ENCODE assay signal across 8 mouse cellular contexts in genomic region chr3:36481776-36482193, GRCm38 (mm10). TPM values are rescaled to one million over a fixed set of nuclear protein-coding genes. Genes with fewer than 3 reads are reported as not detected.
A peak's percentile ranks its signal among the peaks of the same experiment; 100 is the strongest.
DNase-seq lines count a peak whose midpoint lies in the region; ATAC-seq lines count a peak whose summit lies in the region.

No protein-coding gene starts in this region.

- H3K9ac ChIP-seq in embryonic facial prominence, embryonic 14.5 days (ENCODE audit: low read depth, low read length): peak overlapping the region; percentile 26; the same call in 1 of the 2 replicates
- H3K9ac ChIP-seq in heart, embryonic 13.5 days: peak overlapping the region; percentile 79
- H3K9ac ChIP-seq in kidney, embryonic 16.5 days (replicated peaks; ENCODE audit: low read length): peak overlapping the region; percentile 45
- H3K9ac ChIP-seq in stomach, embryonic 14.5 days (replicated peaks; ENCODE audit: low read depth, low read length): no peak overlapping the region

- no peaks in the 10 kb centered on the region for H3K36me3 ChIP-seq in embryonic facial prominence, embryonic 14.5 days (ENCODE audit: control insufficient read depth, insufficient read depth, low read length)
- H3K36me3 ChIP-seq in heart, embryonic 13.5 days: no peaks in the 10 kb centered on the region
- H3K36me3 ChIP-seq in kidney, embryonic 16.5 days (ENCODE audit: insufficient read depth, low read length): no peaks in the 10 kb centered on the region
- no peaks in the 10 kb centered on the region for H3K36me3 ChIP-seq in midbrain, embryonic 10.5 days
- no peaks in the 10 kb centered on the region for H3K36me3 ChIP-seq in stomach, embryonic 14.5 days (ENCODE audit: control insufficient read depth, insufficient read depth, low read length)

- peak overlapping the region; percentile 41 for H3K4me2 ChIP-seq in embryonic facial prominence, embryonic 14.5 days (ENCODE audit: low read depth, low read length)
- peak overlapping the region; percentile 60 for H3K4me2 ChIP-seq in heart, embryonic 13.5 days
- no peak overlapping the region; the same call in 1 of the 2 replicates for H3K4me2 ChIP-seq in kidney, embryonic 16.5 days (replicated peaks; ENCODE audit: low read depth, low read length)
- peak overlapping the region; percentile 17; the same call in 1 of the 2 replicates for H3K4me2 ChIP-seq in stomach, embryonic 14.5 days (replicated peaks; ENCODE audit: low read depth, low read length)

- peaks cover 32% of the 10 kb centered on the region for H3K4me1 ChIP-seq in embryonic facial prominence, embryonic 14.5 days (ENCODE audit: control insufficient read depth, insufficient read depth, low read length)
- H3K4me1 ChIP-seq in heart, embryonic 13.5 days: peaks cover 38% of the 10 kb centered on the region
- H3K4me1 ChIP-seq in kidney, embryonic 16.5 days (ENCODE audit: insufficient read depth, low read length): peaks cover 17% of the 10 kb centered on the region; the same call in 1 of the 2 replicates
- H3K4me1 ChIP-seq in midbrain, embryonic 10.5 days: peaks cover 38% of the 10 kb centered on the region
- peaks cover 11% of the 10 kb centered on the region; the same call in 1 of the 2 replicates for H3K4me1 ChIP-seq in stomach, embryonic 14.5 days (ENCODE audit: control insufficient read depth, insufficient read depth, low read length)

- peak; percentile 65 for ATAC-seq in embryonic facial prominence, embryonic 14.5 days (ENCODE audit: low read depth)
- ATAC-seq in heart, embryonic 13.5 days (ENCODE audit: extremely low read depth, insufficient number of reproducible peaks, low FRiP score, low TSS enrichment): peak; percentile 71; the same call in 1 of the 2 replicates
- peak; percentile 50 for ATAC-seq in kidney, embryonic 16.5 days (ENCODE audit: low FRiP score, low TSS enrichment)
- peak; percentile 72; the same call in 1 of the 2 replicates for ATAC-seq in stomach, embryonic 14.5 days (ENCODE audit: insufficient number of reproducible peaks, insufficient read depth, low FRiP score, low read depth)

- no peaks in the 10 kb centered on the region for H3K27me3 ChIP-seq in embryonic facial prominence, embryonic 14.5 days (replicated peaks; ENCODE audit: control insufficient read depth, insufficient read depth, low read length)
- H3K27me3 ChIP-seq in heart, embryonic 13.5 days (replicated peaks): no peaks in the 10 kb centered on the region
- no peaks in the 10 kb centered on the region for H3K27me3 ChIP-seq in kidney, embryonic 16.5 days (ENCODE audit: insufficient read depth, low read length)
- peaks cover 13% of the 10 kb centered on the region for H3K27me3 ChIP-seq in midbrain, embryonic 10.5 days (ENCODE audit: low read depth, poor library complexity, severe bottlenecking)
- no peaks in the 10 kb centered on the region for H3K27me3 ChIP-seq in stomach, embryonic 14.5 days (ENCODE audit: control insufficient read depth, insufficient read depth, low read length)

- no peak overlapping the region for H3K4me3 ChIP-seq in embryonic facial prominence, embryonic 14.5 days (ENCODE audit: low read depth, low read length)
- H3K4me3 ChIP-seq in heart, embryonic 13.5 days: peak overlapping the region; percentile 29
- no peak overlapping the region for H3K4me3 ChIP-seq in kidney, embryonic 16.5 days (ENCODE audit: low read length)
- peak overlapping the region; percentile 28 for H3K4me3 ChIP-seq in midbrain, embryonic 10.5 days
- H3K4me3 ChIP-seq in stomach, embryonic 14.5 days (ENCODE audit: low read depth, low read length): no peak overlapping the region

- no peaks in the 10 kb centered on the region for H3K9me3 ChIP-seq in embryonic facial prominence, embryonic 14.5 days (ENCODE audit: control insufficient read depth, low read length)
- no peaks in the 10 kb centered on the region for H3K9me3 ChIP-seq in heart, embryonic 13.5 days
- no peaks in the 10 kb centered on the region for H3K9me3 ChIP-seq in kidney, embryonic 16.5 days (ENCODE audit: low read length)
- H3K9me3 ChIP-seq in midbrain, embryonic 10.5 days (replicated peaks): no peaks in the 10 kb centered on the region
- no peaks in the 10 kb centered on the region for H3K9me3 ChIP-seq in stomach, embryonic 14.5 days (ENCODE audit: control insufficient read depth, low read depth, low read length)

- WGBS in embryonic facial prominence, embryonic 14.5 days: 6% methylated on average over 11 of the region's 11 CpGs
- whole genome bisulfite sequencing in heart, embryonic 13.5 days: 4% methylated on average over 11 of the region's 11 CpGs
- 17% methylated on average over 11 of the region's 11 CpGs for WGBS in kidney, embryonic 16.5 days
- WGBS in midbrain, embryonic 10.5 days: 12% methylated on average over 11 of the region's 11 CpGs
- 13% methylated on average over 11 of the region's 11 CpGs for WGBS in stomach, embryonic 14.5 days

- peak; percentile 81 for DNase-seq in 3134 (ENCODE audit: extremely low read depth, insufficient read length, low spot score)
- peak; percentile 84 for DNase-seq in adrenal gland, adult 2 months
- peak; percentile 85 for DNase-seq in embryonic facial prominence, embryonic 14.5 days (ENCODE audit: low spot score)
- DNase-seq in midbrain, embryonic 10.5 days (ENCODE audit: low spot score): peak; percentile 64
- DNase-seq in spleen, postnatal 36 days (ENCODE audit: low spot score in 2 of 2): no peak

- peak overlapping the region; percentile 85 for H3K27ac ChIP-seq in embryonic facial prominence, embryonic 14.5 days (replicated peaks; ENCODE audit: low read depth, low read length)
- H3K27ac ChIP-seq in heart, embryonic 13.5 days (replicated peaks): peak overlapping the region; percentile 98
- H3K27ac ChIP-seq in kidney, embryonic 16.5 days (ENCODE audit: low read length): peak overlapping the region; percentile 78
- H3K27ac ChIP-seq in midbrain, embryonic 10.5 days (replicated peaks): peak overlapping the region; percentile 88
- peak overlapping the region; percentile 90 for H3K27ac ChIP-seq in stomach, embryonic 14.5 days (ENCODE audit: low read length)

RNA-seq across cellular contexts. Expression of gene 1810062G17Rik, which starts 6.0 kb away (rescaled TPM):
- 1 to 10 TPM; 1.4 to 2.2 TPM for total RNA-seq in adrenal gland, adult 2 months (2021)
- 1.9 and 2.0 TPM in 2 replicates for polyA plus RNA-seq in adrenal gland, adult 2 months (2012; rRNA removed)
- 2.0 and 2.8 TPM in 2 replicates for polyA plus RNA-seq in embryonic facial prominence, embryonic 14.5 days (2014; fragmentation: Nextera tagmentation; extraction: Ambion mirVana)
- 1.4 and 1.6 TPM in 2 replicates for polyA plus RNA-seq in heart, embryonic 13.5 days (2015; fragmentation: Nextera tagmentation; extraction: Ambion mirVana)
- polyA plus RNA-seq in kidney, embryonic 16.5 days (2015; fragmentation: Nextera tagmentation; extraction: Ambion mirVana): 1.4 and 1.9 TPM in 2 replicates
- polyA plus RNA-seq in midbrain, embryonic 10.5 days (2016; fragmentation: Nextera tagmentation; extraction: Ambion mirVana): 0.25 and 0.73 TPM in 2 replicates
- 2.0 and 2.1 TPM in 2 replicates for polyA plus RNA-seq in stomach, embryonic 14.5 days (2014; fragmentation: Nextera tagmentation; extraction: Ambion mirVana)

RNA-seq across cellular contexts. Expression of gene Anxa5, which starts 6.1 kb away (rescaled TPM):
- 100 to 1,000 TPM; 670 to 728 TPM for total RNA-seq in adrenal gland, adult 2 months (2021)
- 1,175 and 1,314 TPM in 2 replicates for polyA plus RNA-seq in adrenal gland, adult 2 months (2012; rRNA removed)
- 458 and 477 TPM in 2 replicates for polyA plus RNA-seq in embryonic facial prominence, embryonic 14.5 days (2014; fragmentation: Nextera tagmentation; extraction: Ambion mirVana)
- polyA plus RNA-seq in heart, embryonic 13.5 days (2015; fragmentation: Nextera tagmentation; extraction: Ambion mirVana): 375 and 414 TPM in 2 replicates
- 368 and 434 TPM in 2 replicates for polyA plus RNA-seq in kidney, embryonic 16.5 days (2015; fragmentation: Nextera tagmentation; extraction: Ambion mirVana)
- 106 and 116 TPM in 2 replicates for polyA plus RNA-seq in midbrain, embryonic 10.5 days (2016; fragmentation: Nextera tagmentation; extraction: Ambion mirVana)
- polyA plus RNA-seq in stomach, embryonic 14.5 days (2014; fragmentation: Nextera tagmentation; extraction: Ambion mirVana): 315 and 335 TPM in 2 replicates

RNA-seq across cellular contexts. Expression of gene Gm11549, which starts 39.8 kb away (rescaled TPM):
- under 1 TPM in 1 of 2 experiments, not detected in 1; 0.52 TPM for total RNA-seq in adrenal gland, adult 2 months (2021)
- polyA plus RNA-seq in adrenal gland, adult 2 months (2012; rRNA removed): 0.09 and 0.12 TPM in 2 replicates
- polyA plus RNA-seq in embryonic facial prominence, embryonic 14.5 days (2014; fragmentation: Nextera tagmentation; extraction: Ambion mirVana): 0.33 and 0.73 TPM in 2 replicates
- 0.29 TPM in 2 replicates for polyA plus RNA-seq in heart, embryonic 13.5 days (2015; fragmentation: Nextera tagmentation; extraction: Ambion mirVana)
- polyA plus RNA-seq in kidney, embryonic 16.5 days (2015; fragmentation: Nextera tagmentation; extraction: Ambion mirVana): not detected in 2 replicates
- 0.67 and 1.2 TPM in 2 replicates for polyA plus RNA-seq in midbrain, embryonic 10.5 days (2016; fragmentation: Nextera tagmentation; extraction: Ambion mirVana)
- polyA plus RNA-seq in stomach, embryonic 14.5 days (2014; fragmentation: Nextera tagmentation; extraction: Ambion mirVana): 0.28 and 0.30 TPM in 2 replicates

Comparison
In these comparisons a context has a peak if more than half of its experiments do, and no peak if none do; other contexts are left out.
1. DNase-seq: peak in 3134 (single experiment), adrenal gland, adult 2 months (single experiment), embryonic facial prominence, embryonic 14.5 days (single experiment) and midbrain, embryonic 10.5 days (single experiment); none in spleen, postnatal 36 days (0 of 2).
2. H3K4me3 ChIP-seq: peak in heart, embryonic 13.5 days (single experiment) and midbrain, embryonic 10.5 days (single experiment); none in embryonic facial prominence, embryonic 14.5 days (single experiment), kidney, embryonic 16.5 days (single experiment) and stomach, embryonic 14.5 days (single experiment).
3. Peak in every context shown above with its lines, with median percentiles within 50 percentile points of each other: ATAC-seq and H3K27ac ChIP-seq.